Mouse (Mus musculus) hindlimb bud, embryonic 11.5 days (tissue): ENCODE measurements around the gene Sardh.

Experiments
- DNase-seq: peaks from one replicate; pipeline ENCODE4 v3.0.0-alpha.2; 2012; ENCODE audit warnings: low read depth, low spot score; ENCODE audit errors: extremely low spot score

Gene Sardh

DNA sequence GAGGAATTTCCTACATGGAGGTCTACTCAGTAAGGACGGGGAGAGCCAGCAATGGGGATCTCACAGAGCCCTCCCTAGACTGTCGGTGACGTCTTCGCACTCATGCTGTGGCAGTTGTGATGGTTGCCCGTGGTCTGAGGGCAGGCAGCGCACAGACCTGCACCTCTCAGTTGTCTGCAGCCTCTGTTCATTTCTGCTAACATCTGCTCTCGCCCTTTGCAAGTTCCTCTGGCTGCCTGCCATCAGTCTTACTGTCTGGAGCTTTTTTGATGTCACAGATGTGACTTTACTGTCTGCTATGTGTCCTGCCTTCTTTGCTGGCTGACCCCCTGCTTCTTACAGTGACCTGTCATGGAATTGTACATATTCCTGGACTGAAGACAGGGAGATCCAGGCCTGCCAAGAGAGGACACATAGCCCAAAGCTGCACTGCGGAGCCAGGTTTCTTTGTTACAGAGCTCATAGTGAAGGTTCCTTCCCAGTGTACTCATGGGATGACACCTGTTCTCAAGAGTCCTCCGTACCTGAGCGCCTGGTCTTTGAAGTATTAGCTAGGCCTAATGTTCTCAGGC, 72.4 kb downstream of the Sardh start:
- DNase-seq, result no peak

DNA sequence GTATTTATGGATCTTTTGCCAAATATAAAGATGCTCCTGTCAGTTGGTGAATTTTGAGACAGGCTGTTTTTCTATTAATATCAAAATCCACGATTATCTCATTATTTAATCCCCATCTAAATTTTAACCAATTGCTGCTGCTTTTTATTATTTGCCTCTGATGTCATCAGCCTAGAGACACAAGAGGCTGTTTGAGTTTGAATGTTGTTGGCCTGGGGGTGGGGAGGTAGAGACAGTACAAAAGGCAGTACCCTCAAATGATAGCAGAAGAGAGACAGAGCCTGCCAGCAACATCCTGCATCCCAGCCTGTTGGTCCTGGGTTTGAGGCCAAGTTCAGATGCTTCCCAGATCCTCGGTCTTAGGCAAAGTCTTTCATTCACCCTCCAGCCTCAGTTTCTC, 73.9 kb downstream of the Sardh start:
- DNase-seq, result no peak

DNA sequence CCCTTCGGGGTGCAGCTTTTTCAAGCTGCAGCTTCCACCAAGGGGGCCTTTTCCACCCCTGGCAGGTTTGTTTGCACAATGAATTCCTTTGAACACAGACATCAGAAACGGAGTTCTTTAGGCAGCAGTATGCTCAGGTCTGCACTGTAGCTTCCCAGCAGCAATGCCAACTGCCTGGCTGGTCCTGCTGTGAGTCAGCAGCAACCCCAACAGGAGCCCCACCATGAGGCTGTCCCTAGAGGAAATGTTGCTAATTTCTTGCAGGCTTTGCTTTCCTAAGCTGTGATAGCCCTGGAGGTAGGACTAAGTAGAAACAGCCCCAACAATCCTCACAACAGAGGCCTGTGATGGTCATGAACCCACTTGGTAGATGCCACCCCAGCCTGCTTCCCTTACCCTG, 81.1 kb downstream of the Sardh start:
- DNase-seq, result no peak

DNA sequence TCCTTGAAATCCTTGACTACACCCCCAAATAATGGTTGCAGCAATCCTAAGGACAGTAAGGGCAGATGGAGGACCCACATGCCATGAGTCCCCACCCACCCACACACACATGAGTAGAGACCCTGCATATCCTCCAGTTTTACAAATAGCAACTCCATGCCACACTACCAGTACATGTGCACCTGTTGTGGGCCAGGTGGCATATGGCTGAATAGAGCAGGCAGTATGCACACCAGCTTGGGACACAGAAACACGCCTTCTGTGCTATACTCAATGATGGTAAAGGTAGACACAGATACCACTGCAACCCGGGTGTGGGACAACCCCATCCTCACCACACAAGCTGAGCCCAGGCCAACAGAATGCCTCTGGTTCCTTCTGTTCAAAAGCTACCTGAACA, 82.1 kb downstream of the Sardh start:
- no peak for DNase-seq

DNA sequence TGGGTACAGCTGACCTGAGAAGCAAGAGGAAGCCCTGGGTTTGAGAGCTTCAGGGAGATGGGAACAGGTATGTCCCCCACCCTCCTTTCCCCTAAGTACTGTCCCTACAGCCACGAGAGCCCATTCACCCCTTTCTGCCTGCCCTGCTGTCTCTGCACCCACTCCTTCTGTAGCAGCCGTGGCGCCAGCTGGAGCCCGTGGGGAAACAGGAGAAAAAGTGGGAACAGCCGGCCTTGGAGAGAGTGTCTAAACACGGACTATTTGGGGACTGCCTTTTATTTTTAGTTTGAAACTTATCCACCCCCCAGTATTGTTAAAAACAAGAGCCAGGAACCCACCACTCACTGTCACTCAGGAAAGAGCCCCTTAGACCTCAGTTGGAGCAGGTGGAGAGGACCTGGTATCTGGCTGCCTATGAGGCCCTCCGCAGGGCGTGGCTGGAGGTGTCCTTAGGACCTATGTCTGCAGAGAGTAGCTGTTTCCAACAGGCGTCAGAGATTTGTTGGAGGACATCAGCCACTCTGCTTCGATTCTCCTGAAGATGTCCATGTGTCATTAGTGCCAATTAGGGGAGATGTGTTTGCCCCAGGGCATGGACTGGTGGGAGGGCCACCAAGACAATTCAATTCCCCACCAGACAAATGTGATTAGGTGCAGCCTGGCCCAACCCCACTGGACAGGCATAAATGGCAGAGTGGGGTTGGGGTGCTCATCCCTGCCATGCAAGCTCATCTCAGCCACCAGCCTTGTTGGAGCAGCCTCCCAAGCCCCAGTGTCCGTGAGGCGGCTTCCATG, 83.1 kb downstream of the Sardh start, which contains the start of gene Dbh:
Gene Dbh, plus strand, starts transcription at position 438 of the 795 bp plus-strand sequence.
- no peak for DNase-seq

DNA sequence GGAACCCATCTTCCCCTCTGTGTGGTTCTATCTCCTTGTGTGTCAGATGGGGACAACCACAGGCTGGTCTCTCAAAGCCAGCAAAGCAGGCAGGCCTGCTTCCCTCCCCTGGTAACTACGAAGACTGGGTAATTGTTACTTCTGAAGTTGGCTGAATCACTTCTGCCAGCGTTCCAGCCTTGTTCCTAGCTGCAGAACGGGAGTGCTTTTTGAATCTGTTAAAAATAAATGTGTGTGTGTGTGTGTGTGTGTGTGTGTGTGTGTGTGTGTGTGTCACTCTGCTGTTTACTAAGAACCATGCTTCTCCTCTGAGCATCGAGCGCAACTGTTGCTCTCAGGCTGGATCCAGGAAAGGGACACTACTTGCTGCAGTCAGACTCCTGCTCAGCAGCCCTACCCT, 84.3 kb downstream of the Sardh start:
- DNase-seq, result no peak

DNA sequence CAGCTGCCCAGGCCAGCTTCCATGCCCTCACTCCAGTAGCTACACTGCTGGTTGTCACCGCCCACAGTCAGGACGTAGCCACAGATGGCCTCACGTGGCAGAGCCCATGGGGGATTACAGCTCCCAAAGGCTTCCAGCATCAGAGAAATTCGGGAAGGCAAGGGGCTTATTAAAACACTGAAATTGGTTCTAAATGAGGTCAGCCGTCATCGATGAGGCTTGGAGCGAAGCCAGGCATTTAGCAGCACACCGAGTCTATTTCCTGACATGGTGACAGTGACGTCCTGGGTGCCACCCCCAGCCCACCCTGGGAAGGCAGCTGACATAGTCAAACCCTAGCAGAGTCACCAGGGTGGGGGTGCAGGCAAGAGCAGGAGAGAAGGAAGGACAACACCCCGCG, 85.5 kb downstream of the Sardh start:
- DNase-seq, result no peak

DNA sequence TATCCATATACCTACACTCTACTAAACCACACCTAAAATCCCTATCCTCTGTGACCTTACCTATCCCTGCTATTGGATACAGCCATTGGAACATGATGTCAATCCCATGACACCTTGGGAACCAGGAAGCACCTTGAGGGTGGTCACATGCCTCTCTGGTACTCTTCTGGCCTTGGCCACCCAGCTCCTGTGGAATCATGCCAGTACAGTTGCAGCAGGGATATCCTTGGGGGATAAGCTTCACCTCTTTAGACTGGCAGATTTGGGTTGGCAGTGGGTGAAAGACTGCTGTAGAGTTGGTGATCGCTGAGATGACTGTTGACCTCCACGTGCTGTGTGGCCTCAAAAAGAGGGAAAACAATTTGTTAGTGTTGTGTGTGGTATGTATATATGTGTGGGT, 86.6 kb downstream of the Sardh start:
- no peak for DNase-seq

DNA sequence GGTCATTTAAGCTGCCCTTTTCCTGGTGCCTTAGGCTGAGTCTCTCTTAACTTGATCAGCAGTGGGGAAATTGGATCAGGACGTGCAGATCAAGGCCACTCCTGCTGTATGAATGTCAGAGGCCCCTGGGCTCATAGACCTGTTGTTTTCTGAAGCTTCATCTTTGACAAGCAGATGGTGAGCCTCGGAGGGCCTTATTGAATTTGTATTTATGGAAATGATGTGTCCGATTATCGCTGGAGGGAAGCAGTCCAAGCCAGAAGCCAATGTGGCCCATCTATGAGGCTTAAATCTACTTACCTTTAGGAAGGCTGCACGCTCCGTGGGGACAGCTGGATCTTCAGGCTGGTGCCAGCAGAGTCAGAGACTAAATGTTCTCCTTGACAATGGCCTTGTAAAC, 91.5 kb downstream of the Sardh start:
- no peak for DNase-seq

DNA sequence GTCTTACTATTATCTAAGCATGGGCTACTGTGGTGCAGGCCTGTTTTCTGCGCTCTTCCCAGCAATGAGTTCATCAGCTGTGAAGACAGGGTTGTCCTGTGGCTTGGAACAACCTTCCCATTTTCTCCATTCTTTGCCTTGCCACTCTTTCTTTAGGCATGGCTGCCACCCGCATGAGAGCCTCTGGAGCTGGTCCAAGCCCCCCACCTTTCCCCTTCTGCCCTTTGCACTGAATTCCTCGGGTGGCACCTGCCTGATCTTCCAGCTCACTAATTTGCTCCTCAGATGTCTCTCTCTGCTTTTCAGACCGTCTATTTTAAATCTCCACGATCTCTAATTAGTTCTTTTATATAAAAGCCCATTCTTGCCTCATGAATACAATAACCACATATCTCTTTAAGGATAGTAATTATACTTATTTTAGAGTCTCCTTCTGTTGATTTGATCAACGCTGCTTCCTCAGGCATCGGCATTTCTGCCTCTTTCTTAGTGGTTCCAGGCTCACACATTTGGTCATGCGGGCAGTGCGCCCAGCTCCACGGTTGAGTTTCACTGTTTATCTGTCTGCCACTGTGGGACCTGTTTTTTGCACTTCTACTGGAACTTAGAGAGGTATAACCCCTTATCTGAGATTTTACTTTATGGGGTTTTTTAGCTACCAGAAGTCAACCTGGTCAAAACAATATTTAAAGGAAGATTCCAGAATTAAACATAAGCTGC, 93.5 kb downstream of the Sardh start:
- no peak for DNase-seq

DNA sequence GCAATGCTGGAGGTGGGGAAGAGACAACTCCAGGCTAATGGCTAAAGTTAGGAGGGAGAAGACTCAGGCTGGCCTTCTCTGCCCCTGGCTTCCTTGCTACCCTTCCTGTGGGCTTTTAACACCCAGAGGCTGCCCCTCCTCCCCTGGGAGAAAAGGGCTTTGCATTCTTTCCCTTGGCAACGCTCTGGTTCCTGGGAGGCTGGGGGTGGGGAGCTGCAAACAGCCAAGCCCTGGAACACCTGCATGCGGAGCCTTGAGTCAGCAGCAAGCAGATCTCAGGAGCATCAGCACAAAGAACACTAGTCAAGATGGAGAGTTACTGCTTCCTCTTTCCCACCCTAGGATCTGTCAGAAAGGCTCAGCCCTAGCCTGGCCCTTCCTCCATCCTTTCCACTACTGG, 98.7 kb downstream of the Sardh start:
- no peak for DNase-seq

DNA sequence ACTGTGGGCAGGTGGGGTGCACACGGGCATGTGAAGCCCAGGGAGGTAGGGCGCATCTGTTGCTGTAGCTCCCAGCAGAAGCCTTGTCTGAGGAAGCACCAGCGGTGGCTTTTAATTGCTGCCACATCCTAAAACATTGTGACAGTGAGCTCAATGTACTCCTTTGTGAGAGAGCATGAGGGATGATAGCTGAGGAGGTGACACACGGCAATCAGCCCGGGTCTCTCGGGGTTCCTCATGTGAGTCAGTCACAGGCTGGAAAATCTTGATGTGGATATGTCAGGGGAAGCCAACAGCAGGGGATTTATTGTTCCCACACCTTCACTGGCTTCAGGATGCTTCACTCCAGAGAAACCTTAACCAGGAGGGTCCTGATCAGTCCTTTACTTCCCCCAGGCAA, 101.3 kb downstream of the Sardh start:
- no peak for DNase-seq

DNA sequence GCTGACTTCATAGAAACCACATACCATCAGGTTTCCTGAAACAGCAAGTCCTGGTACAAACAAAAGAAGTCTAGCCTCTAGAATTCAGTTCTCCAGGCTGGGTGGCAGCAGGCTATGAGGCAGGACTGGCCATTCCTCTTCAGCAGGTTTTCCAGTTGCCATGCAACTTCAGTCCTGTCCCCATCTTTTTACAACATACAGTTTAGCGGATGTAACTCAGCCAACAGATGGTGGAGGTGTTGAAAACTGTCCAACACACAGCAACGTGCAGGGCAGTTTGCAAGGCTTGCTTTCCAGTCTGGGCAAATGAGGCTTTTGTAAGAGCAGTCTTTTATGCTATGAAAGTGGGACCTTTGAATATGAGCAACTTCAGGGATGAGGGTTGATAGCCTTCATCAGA, 103.2 kb downstream of the Sardh start:
- DNase-seq, result no peak

DNA sequence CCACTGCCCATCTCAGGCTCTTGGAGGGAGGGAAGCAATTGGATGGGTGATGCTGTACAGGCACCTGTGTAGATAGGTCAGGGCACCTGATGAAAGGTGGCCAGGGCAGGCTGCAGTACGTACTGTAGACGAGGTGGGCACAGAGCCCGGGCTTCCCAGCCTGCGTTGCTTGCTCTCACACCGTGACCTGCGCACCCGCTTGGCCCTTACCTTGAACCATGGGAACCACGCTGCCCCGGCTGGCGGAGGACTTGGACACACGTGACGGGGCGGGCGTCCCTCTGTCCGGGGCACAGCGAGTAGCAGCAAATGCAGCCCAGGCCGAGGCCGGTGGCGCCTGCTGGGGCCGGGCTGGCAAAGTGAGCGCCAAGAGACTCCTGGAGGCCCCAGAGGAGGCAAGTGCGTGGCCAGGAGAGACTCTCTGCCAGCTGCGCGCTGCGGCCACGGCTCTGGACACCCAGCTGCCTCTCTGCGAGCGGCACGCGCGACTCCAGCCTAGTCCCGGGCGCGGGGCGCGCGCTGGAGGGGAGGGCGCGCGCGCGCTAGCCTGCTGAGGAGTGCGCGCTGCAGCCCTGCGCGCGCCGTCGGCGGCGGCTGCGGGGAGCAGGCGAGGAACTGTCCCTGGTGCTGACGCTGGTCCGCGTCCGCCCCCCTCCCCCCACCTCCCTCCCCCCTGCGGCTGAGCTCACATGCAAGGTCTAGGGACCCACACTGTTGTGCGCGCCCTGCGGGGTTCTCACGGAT, 106.0 kb downstream of the Sardh start, which contains the start of gene Fam163b:
Gene Fam163b, minus strand, starts transcription at position 542 of the 744 bp plus-strand sequence.
- no peak for DNase-seq
